In genomic region chr3:100754677-100755076, GRCm38 (mm10) we compare ENCODE assay signal across 20 mouse cellular contexts.
DNase-seq lines count a peak whose midpoint lies in the region.
"Had no signal": no experiment of that assay in that cellular context is flagged by ENCODE, and none has a peak within 500 bp of the region (broad histone marks: within the 10 kb centered on the region; RNA-seq: fewer than 3 reads in every experiment).

No protein-coding gene starts in this region.

- H3K9me3 ChIP-seq in heart, embryonic 10.5 days, result no peaks in the 10 kb centered on the region
- H3K9me3 ChIP-seq: embryonic facial prominence, embryonic 10.5 days; embryonic facial prominence, embryonic 12.5 days; forebrain, embryonic 13.5 days; forebrain, embryonic 15.5 days had no signal

- H3K4me1 ChIP-seq in heart, embryonic 10.5 days, result no peaks in the 10 kb centered on the region
- H3K4me1 ChIP-seq: embryonic facial prominence, embryonic 10.5 days; embryonic facial prominence, embryonic 12.5 days; forebrain, embryonic 13.5 days; forebrain, embryonic 15.5 days had no signal

- no peak overlapping the region for H3K27ac ChIP-seq in heart, embryonic 10.5 days
- H3K27ac ChIP-seq: embryonic facial prominence, embryonic 10.5 days; embryonic facial prominence, embryonic 12.5 days; forebrain, embryonic 13.5 days; forebrain, embryonic 15.5 days had no signal

- H3K27me3 ChIP-seq in heart, embryonic 10.5 days (ENCODE audit: insufficient read depth, poor library complexity, severe bottlenecking), result no peaks in the 10 kb centered on the region; the same call in 1 of the 2 replicates
- H3K27me3 ChIP-seq: CH12.LX; embryonic facial prominence, embryonic 12.5 days; forebrain, embryonic 13.5 days; forebrain, embryonic 15.5 days had no signal

- no peaks in the 10 kb centered on the region for H3K36me3 ChIP-seq in heart, embryonic 10.5 days
- H3K36me3 ChIP-seq: embryonic facial prominence, embryonic 10.5 days; embryonic facial prominence, embryonic 12.5 days; forebrain, embryonic 15.5 days had no signal

- peak; percentile 2 for DNase-seq in heart, adult 11 months
- no peak for DNase-seq in heart, embryonic 10.5 days (ENCODE audit: low spot score)
- peak; percentile 42 for DNase-seq in ES-CJ7 (ENCODE audit: low read depth, low spot score)
- peak; percentile 60 for DNase-seq in ZHBTc4 (ENCODE audit: low read depth, low spot score)
- DNase-seq in layer of hippocampus, postnatal 36 days, result no peak
- DNase-seq: adrenal gland, adult 2 months; adrenal gland, postnatal 10 days; adrenal gland, postnatal 25 days; B cell, adult 2 months; cerebellum, adult 11 months; cerebellum, adult 18-20 months; cerebellum, adult 8-10 months; cerebellum, adult 9-11 months; cerebellum, postnatal 25 days; forebrain, postnatal 0 days had no signal

- WGBS in heart, embryonic 10.5 days, result 77% methylated on average over 1 of the region's 1 CpGs

- H3K4me3 ChIP-seq in heart, embryonic 10.5 days, result no peak overlapping the region
- H3K4me3 ChIP-seq: embryonic facial prominence, embryonic 10.5 days; embryonic facial prominence, embryonic 12.5 days; forebrain, embryonic 13.5 days; forebrain, embryonic 15.5 days had no signal

Comparison
In these comparisons a context has a peak if more than half of its experiments do, and no peak if none do; other contexts are left out.
1. DNase-seq: peak in heart, adult 11 months (single experiment), ES-CJ7 (single experiment) and ZHBTc4 (single experiment); none in heart, embryonic 10.5 days (single experiment) and layer of hippocampus, postnatal 36 days (0 of 2).